Mouse (Mus musculus) midbrain, postnatal 0 days (tissue): Measurements from ENCODE around the gene Alg9. TPM values are rescaled to one million over a fixed set of nuclear protein-coding genes. Genes with fewer than 3 reads are reported as not detected.

ENCODE experiments used
- ATAC-seq: fragments of 200-750 bp; cut with Nextera tagmentation; 2 replicates; pipeline ENCODE4 v1.8.0; 2017; ENCODE audit warnings: moderate number of reproducible peaks, mild to moderate bottlenecking, moderate TSS enrichment, moderate library complexity; ENCODE audit not compliant: low FRiP score
- DNase-seq: peaks from one replicate; pipeline ENCODE4 v3.0.0-alpha.2; 2015; ENCODE audit warnings: low spot score
- H3K27ac ChIP-seq: fragments of 300-500 bp; sonication (generic); 2 replicates; pipeline ENCODE4 v1.5.1; 2014; ENCODE audit warnings: low read depth, mild to moderate bottlenecking, low read length, mixed read lengths
- H3K27me3 ChIP-seq: fragments of 300-500 bp; sonication (generic); 2 replicates; pipeline ENCODE4 v1.6.1; 2014; ENCODE audit warnings: low read length, control low read depth, mixed read lengths; ENCODE audit not compliant: insufficient read depth
- H3K36me3 ChIP-seq: fragments of 300-500 bp; sonication (generic); 2 replicates; pipeline ENCODE4 v1.6.1; 2014; ENCODE audit warnings: low read length, control low read depth, mixed read lengths; ENCODE audit not compliant: insufficient read depth
- H3K4me1 ChIP-seq: fragments of 300-500 bp; sonication (generic); 2 replicates; pipeline ENCODE4 v1.6.1; 2014; ENCODE audit warnings: mild to moderate bottlenecking, control low read depth, antibody characterized with exemption, low read length, mixed read lengths; ENCODE audit not compliant: insufficient read depth
- H3K4me2 ChIP-seq: fragments of 300-500 bp; sonication (generic); 2 replicates; pipeline ENCODE4 v1.6.1; 2014; ENCODE audit warnings: low read depth, mild to moderate bottlenecking, low read length, mixed read lengths; ENCODE audit not compliant: poor library complexity, severe bottlenecking
- H3K4me3 ChIP-seq: fragments of 300-500 bp; sonication (generic); 2 replicates; pipeline ENCODE4 v1.5.1; 2014; ENCODE audit warnings: low read depth, mild to moderate bottlenecking, low read length, moderate library complexity
- H3K9ac ChIP-seq: fragments of 300-500 bp; sonication (generic); replicated peaks from 2 replicates; pipeline ENCODE4 v1.6.1; 2014; ENCODE audit warnings: mild to moderate bottlenecking, low read length, moderate library complexity, mixed read lengths; ENCODE audit not compliant: poor library complexity, severe bottlenecking
- H3K9me3 ChIP-seq: fragments of 300-500 bp; sonication (generic); 2 replicates; pipeline ENCODE4 v1.6.1; 2016; ENCODE audit warnings: low read length, control low read depth
- CTCF ChIP-seq: IDR thresholded peaks from 2 replicates; pipeline ENCODE4 v1.5.1; 2016; ENCODE audit warnings: antibody characterized with exemption, mild to moderate bottlenecking
- WGBS: fragments of 180-500 bp; shearing (Covaris S2); extraction: QIAGEN DNeasy Blood & Tissue Kit; methylation state at CpG from one replicate; pipeline ENCODE4 v1.1.7; 2014; 5-methylcytosine and 5-hydroxymethylcytosine counted together
- polyA plus RNA-seq: library from polyadenylated mRNA; unstranded; fragments of >200 nt; fragmentation: Nextera tagmentation; extraction: Ambion mirVana; gene quantifications from 2 replicates; pipeline ENCODE4 v1.2.1, GENCODE M21; 2015
- total RNA-seq: library from RNA; depleted of rRNA; stranded (reverse); fragments of >200 nt; gene quantifications from 2 replicates; pipeline ENCODE4 v1.2.3, GENCODE M21; 2014

Gene Alg9
- total and polyA plus RNA-seq, 2 experiments from 2014 or later, result 57.3 to 106 TPM

DNA sequence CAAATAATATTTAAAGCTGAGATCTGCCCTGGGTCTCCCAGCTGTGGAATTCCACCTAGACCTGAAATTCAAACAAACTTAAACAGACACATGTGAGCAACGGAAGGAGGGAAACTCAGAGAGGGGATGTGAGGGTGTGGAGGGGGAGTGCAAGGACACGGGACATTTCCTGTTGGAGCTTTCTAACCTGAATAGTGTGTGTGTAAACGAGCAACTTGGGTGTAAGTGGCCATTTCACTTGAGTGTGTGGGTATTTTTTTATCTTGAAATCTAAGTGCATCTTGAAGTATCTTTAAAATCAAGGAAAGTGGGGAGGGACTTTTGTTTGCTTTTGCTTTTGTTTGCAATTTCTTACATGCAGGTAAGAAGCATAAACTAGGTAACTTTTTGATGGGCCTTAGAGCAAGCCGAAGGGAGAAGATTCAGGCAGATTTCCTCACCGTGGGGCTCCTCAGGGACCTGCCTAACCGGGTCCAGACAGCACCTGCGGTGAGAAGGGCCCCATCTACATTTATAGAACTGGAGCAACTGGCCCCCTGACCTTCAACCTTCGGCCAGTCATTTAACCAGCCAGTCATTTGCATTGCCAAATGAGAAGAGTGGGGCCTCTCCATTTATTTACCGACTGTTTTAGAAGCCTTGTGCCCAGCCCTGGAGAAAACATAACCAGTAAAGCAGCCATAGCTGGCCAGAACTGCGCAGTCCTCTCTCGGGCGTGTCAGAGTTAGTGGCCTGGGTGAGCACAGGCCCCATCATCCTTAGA lies 73.0 kb downstream of the Alg9 start:
- no peak overlapping the region for H3K4me3 ChIP-seq
- no peak for DNase-seq
- no peak overlapping the region for H3K27ac ChIP-seq
- H3K27me3 ChIP-seq, result no peaks in the 10 kb centered on the region
- no peak overlapping the region for H3K9ac ChIP-seq
- H3K4me1 ChIP-seq, result no peaks in the 10 kb centered on the region
- WGBS, result 73% methylated on average over 12 of the region's 12 CpGs
- ATAC-seq, result no peak
- H3K9me3 ChIP-seq, result no peaks in the 10 kb centered on the region
- no peak for TF ChIP-seq CTCF
- H3K4me2 ChIP-seq, result no peak overlapping the region
- H3K36me3 ChIP-seq, result peaks cover 18% of the 10 kb centered on the region; the same call in 1 of the 2 replicates

DNA sequence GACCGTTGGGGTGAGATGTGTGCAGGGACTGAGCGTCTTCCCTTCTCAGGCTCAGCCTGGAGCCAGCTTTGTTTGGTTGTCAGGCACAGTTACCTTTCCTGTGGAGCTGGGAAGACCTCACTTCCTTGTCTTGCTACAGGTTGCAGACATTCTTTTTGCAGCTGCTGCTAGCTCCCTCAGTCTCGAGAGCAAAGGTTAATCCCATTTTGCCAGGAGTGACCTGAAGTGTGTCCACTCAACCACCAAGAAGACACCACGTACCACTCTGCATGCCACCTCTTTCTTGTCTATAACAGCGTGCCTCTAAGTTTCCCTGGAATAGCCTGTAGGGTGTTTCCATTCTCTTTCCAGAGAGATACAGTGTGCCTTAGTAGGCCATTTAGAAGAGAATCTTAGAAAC lies 74.0 kb downstream of the Alg9 start:
- peaks cover 11% of the 10 kb centered on the region; the same call in 1 of the 2 replicates for H3K36me3 ChIP-seq
- no peaks in the 10 kb centered on the region for H3K4me1 ChIP-seq
- DNase-seq, result no peak
- WGBS, result 52% methylated on average over 5 of the region's 5 CpGs
- no peak overlapping the region for H3K4me3 ChIP-seq
- TF ChIP-seq CTCF, result no peak
- no peaks in the 10 kb centered on the region for H3K27me3 ChIP-seq
- no peak overlapping the region for H3K4me2 ChIP-seq
- no peak overlapping the region for H3K9ac ChIP-seq
- no peak overlapping the region for H3K27ac ChIP-seq
- no peaks in the 10 kb centered on the region for H3K9me3 ChIP-seq
- ATAC-seq, result no peak

DNA sequence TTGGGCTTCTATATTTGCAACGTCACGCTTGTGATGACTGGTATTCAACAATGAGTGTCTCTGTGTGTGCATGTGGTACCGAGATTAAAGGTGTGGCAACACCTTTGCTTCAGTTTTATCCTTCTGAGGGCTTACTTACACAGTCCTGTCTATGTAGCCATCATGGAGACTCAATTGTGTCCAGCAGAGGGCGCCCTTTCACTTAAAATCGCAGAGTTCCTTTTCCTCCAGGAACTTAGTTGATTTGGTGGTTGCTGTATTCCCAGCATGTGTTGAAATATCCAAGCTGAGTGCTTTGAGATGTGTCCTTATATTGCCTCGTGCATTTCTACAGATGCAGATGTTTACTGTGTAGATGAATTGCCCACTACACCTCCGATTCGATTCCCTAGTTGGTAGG lies 74.4 kb downstream of the Alg9 start:
- Histone ChIP-seq H3K27ac (no peak overlapping the region), H3K4me3 (no peak overlapping the region), H3K4me1 (no peaks in the 10 kb centered on the region), H3K36me3 (peaks cover 7% of the 10 kb centered on the region; the same call in 1 of the 2 replicates), H3K27me3 (no peaks in the 10 kb centered on the region), H3K9me3 (no peaks in the 10 kb centered on the region), H3K4me2 (no peak overlapping the region), H3K9ac (no peak overlapping the region)
- ATAC-seq (peak; percentile 72; the same call in 1 of the 2 replicates), DNase-seq (peak; percentile 95)
- TF ChIP-seq CTCF, result peak; percentile 97
- WGBS, result 20% methylated on average over 8 of the region's 8 CpGs

DNA sequence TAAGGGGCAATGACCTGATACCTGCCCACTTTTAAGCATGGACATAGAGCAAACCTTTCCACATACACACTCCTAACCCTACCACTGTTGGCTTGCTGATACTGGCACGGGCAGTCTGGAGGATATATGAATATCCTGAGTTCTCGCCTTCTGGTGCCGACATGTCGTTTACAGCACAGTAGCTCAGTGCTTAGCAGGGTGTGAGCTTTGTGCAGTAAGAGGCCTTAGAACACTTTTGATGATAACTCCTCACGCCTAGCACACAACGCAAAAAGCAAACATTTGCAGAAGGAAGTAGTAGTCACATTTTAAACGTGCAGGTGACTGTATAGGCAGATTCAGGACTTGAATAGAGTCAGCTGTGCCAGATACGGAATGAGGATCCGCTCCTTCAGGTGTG lies 74.9 kb downstream of the Alg9 start:
- Histone ChIP-seq H3K9me3 (no peaks in the 10 kb centered on the region), H3K27me3 (no peaks in the 10 kb centered on the region), H3K4me2 (no peak overlapping the region), H3K27ac (no peak overlapping the region), H3K4me1 (no peaks in the 10 kb centered on the region), H3K9ac (no peak overlapping the region), H3K4me3 (no peak overlapping the region), H3K36me3 (peaks cover 2% of the 10 kb centered on the region; the same call in 1 of the 2 replicates)
- no peak for TF ChIP-seq CTCF
- DNase-seq, result no peak
- no peak for ATAC-seq
- 78% methylated on average over 9 of the region's 9 CpGs for WGBS

DNA sequence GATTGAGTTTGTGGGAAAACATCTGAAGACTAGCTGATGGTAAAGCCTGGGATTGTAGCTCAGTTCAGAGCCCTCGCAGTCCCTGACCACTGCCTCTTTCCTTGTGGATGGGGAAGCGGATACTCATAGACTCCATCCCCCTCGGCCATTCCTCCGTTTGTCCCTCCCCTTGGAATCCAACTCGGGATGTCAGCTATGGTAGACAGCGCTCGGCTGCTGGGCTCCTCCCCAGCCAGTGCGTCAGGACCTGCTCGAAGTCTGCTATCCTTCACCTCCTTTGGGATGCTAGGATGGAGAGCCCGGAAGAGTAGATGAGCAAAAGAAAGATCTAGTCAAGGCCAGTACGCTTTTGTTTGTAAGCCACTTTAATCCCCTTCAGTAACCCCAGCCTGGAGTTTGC lies 75.5 kb downstream of the Alg9 start:
- DNase-seq (no peak), ATAC-seq (no peak)
- Histone ChIP-seq H3K4me2 (no peak overlapping the region), H3K4me3 (no peak overlapping the region), H3K4me1 (no peaks in the 10 kb centered on the region), H3K36me3 (no peaks in the 10 kb centered on the region), H3K9ac (no peak overlapping the region), H3K9me3 (no peaks in the 10 kb centered on the region), H3K27ac (no peak overlapping the region), H3K27me3 (no peaks in the 10 kb centered on the region)
- no peak for TF ChIP-seq CTCF
- WGBS, result 16% methylated on average over 11 of the region's 11 CpGs

DNA sequence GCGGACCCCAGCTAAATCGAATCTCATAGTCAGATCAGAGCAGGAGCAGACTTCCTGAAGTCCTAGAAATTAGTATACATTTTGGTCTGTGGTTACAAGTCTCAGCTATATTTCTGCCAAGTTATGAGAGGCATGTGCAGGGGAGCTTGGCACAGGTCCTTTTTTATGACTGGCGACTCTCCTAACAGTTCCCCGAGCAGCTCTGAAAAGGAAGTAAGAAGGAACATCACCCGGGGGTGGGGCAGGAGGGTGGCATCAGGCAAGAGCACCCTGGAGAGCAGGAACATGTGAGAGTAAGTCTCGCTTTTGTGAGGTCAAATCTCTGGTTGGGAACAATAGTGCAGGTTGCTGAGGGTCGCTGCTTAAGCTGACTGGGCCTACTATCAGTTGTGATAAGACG lies 75.9 kb downstream of the Alg9 start:
- no peak overlapping the region for H3K27ac ChIP-seq
- ATAC-seq, result no peak
- no peak for DNase-seq

More for the DNA sequence above, 75.9 kb downstream of the Alg9 start:
- Histone ChIP-seq H3K36me3 (no peaks in the 10 kb centered on the region), H3K4me2 (no peak overlapping the region), H3K27me3 (no peaks in the 10 kb centered on the region), H3K9ac (no peak overlapping the region), H3K4me3 (no peak overlapping the region), H3K9me3 (no peaks in the 10 kb centered on the region), H3K4me1 (no peaks in the 10 kb centered on the region)
- TF ChIP-seq CTCF, result no peak
- 40% methylated on average over 8 of the region's 8 CpGs for WGBS
